Mouse (Mus musculus) kidney, embryonic 16.5 days (tissue): Measurements from ENCODE around the gene Wdr83os. TPM values are rescaled to one million over a fixed set of nuclear protein-coding genes. Genes with fewer than 3 reads are reported as not detected.

Source experiments
- microRNA-seq: library from miRNA; unstranded; fragments of <30 nt; microRNA quantifications from one replicate; pipeline ENCODE4, GENCODE M21; 2016
- polyA plus RNA-seq: library from polyadenylated mRNA; unstranded; fragments of >200 nt; fragmentation: Nextera tagmentation; extraction: Ambion mirVana; gene quantifications from 2 replicates; pipeline ENCODE4 v1.2.1, GENCODE M21; 2015

The Wdr83os gene
- polyA plus RNA-seq, 1 experiment from 2014 or later, result 141 TPM

Small RNAs within 50 kb of the gene (microRNA-seq; reads per million reads assigned to microRNA genes)
- gene Gm23388 (3.5 reads per million, percentile 17 among the genes with 10 or more reads in this experiment), gene Mir7070 (not detected)

Other genes with a start within 250 kb of the Wdr83os start
- gene Gadd45gip1, start 249.2 kb upstream of the Wdr83os start, polyA plus RNA-seq, result 49.7 and 51.6 TPM in 2 replicates
- 109 and 114 TPM in 2 replicates for gene Rad23a, start 240.1 kb upstream of the Wdr83os start, polyA plus RNA-seq
- 1,143 and 1,180 TPM in 2 replicates for gene Calr, start 233.8 kb upstream of the Wdr83os start, polyA plus RNA-seq
- gene Farsa, start 223.8 kb upstream of the Wdr83os start, polyA plus RNA-seq, result 110 and 120 TPM in 2 replicates
- 60.7 and 61.3 TPM in 2 replicates for gene Syce2, start 208.6 kb upstream of the Wdr83os start, polyA plus RNA-seq
- gene Gcdh, start 186.8 kb upstream of the Wdr83os start, polyA plus RNA-seq, result 61.2 and 70.4 TPM in 2 replicates
- 2.4 and 2.8 TPM in 2 replicates for gene Klf1, start 178.8 kb upstream of the Wdr83os start, polyA plus RNA-seq
- gene Dnase2a, start 172.2 kb upstream of the Wdr83os start, polyA plus RNA-seq, result 10.2 and 10.6 TPM in 2 replicates
- 0.34 and 0.54 TPM in 2 replicates for gene Mast1, start 143.4 kb upstream of the Wdr83os start, polyA plus RNA-seq
- gene Rtbdn, start 133.7 kb upstream of the Wdr83os start, polyA plus RNA-seq, result 0.19 and 0.30 TPM in 2 replicates
- not detected in 2 replicates for gene Gm49661, start 111.3 kb upstream of the Wdr83os start, polyA plus RNA-seq
- 810 and 819 TPM in 2 replicates for gene Prdx2, start 111.2 kb upstream of the Wdr83os start, polyA plus RNA-seq
- 137 and 138 TPM in 2 replicates for gene Rnaseh2a, start 111.0 kb upstream of the Wdr83os start, polyA plus RNA-seq
- gene Junb, start 102.0 kb upstream of the Wdr83os start, polyA plus RNA-seq, result 8.3 and 11.7 TPM in 2 replicates
- 34.8 and 35.2 TPM in 2 replicates for gene Hook2, start 90.1 kb upstream of the Wdr83os start, polyA plus RNA-seq
- not detected in 2 replicates for gene Best2, start 66.2 kb upstream of the Wdr83os start, polyA plus RNA-seq
- 150 and 154 TPM in 2 replicates for gene Asna1, start 55.5 kb upstream of the Wdr83os start, polyA plus RNA-seq
- 93.3 and 104 TPM in 2 replicates for gene Trir, start 53.9 kb upstream of the Wdr83os start, polyA plus RNA-seq
- gene Tnpo2, start 43.8 kb upstream of the Wdr83os start, polyA plus RNA-seq, result 27.5 and 28.4 TPM in 2 replicates
- 34.6 and 37.3 TPM in 2 replicates for gene Fbxw9, start 20.7 kb upstream of the Wdr83os start, polyA plus RNA-seq
- gene Gm5741, start 12.8 kb upstream of the Wdr83os start, polyA plus RNA-seq, result 0.62 and 0.92 TPM in 2 replicates
- 60.6 and 70.5 TPM in 2 replicates for gene Dhps, start 9.0 kb upstream of the Wdr83os start, polyA plus RNA-seq
- gene Wdr83, start 566 bp downstream of the Wdr83os start, polyA plus RNA-seq, result 53.0 and 54.8 TPM in 2 replicates
- 46.9 and 53.6 TPM in 2 replicates for gene Man2b1, start 2.5 kb downstream of the Wdr83os start, polyA plus RNA-seq
- gene Zfp791, start 42.4 kb downstream of the Wdr83os start, polyA plus RNA-seq, result 2.7 and 3.8 TPM in 2 replicates
- not detected in 2 replicates for gene Cks1brt, start 71.2 kb downstream of the Wdr83os start, polyA plus RNA-seq
- gene Olfr371, start 145.2 kb downstream of the Wdr83os start, polyA plus RNA-seq, result not detected in 2 replicates
- 106 TPM in 2 replicates for gene Orc6, start 218.9 kb downstream of the Wdr83os start, polyA plus RNA-seq
- gene Vps35, start 219.1 kb downstream of the Wdr83os start, polyA plus RNA-seq, result 156 and 161 TPM in 2 replicates